Mouse (Mus musculus) lung, adult 2 months (tissue): Measurements from ENCODE around the gene Gprc5d.

ENCODE experiments used
- CTCF ChIP-seq: fragments of 200-500 bp; IDR thresholded peaks from 2 replicates; pipeline ENCODE4 v1.5.1; 2011; ENCODE audit warnings: mild to moderate bottlenecking, low read length, control low read depth; ENCODE audit not compliant: insufficient read depth
- POLR2A ChIP-seq: fragments of 200-500 bp; IDR thresholded peaks from 2 replicates; pipeline ENCODE4 v1.6.1; 2011; ENCODE audit warnings: low read depth, mild to moderate bottlenecking, control low read depth, low read length, borderline replicate concordance; ENCODE audit errors: extremely low read depth

- no peak for TF ChIP-seq POLR2A
- no peak for TF ChIP-seq CTCF
These were observed 1.6 kb downstream of the Gprc5d start for GRCm38 (mm10) chr6:135116479-135116878.
